8 mouse cellular contexts compared by ENCODE assay signal in the genomic region with DNA sequence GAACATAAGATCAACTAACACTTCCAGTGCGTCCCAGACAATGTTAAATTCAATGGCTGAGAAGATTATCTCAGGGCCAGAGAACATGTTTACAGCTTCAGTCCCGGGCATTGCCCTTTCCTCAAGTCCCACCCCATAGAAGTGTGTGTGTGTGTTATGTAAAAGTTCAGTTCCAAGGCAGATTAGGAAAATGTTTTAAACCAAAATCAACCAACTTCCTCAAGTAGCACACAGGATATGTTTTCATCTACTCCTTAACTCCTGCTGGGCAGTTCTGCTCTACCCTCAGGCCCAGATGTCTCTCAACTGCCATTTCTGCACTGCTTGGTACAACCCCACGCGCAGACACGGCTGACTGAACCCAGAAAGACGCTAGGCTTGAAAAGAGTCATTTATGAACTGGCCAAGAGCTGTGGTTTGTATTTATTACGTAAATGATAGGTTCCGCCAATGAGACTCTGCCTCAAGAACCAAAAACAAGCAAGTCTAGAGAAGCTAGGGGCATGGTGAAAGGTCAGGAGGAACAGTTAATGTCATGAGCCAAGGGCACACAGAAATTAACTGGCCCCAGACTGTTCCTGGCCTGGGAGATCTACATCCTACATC.
DNase-seq lines count a peak whose midpoint lies in the region; ATAC-seq and TF ChIP-seq lines count a peak whose summit lies in the region.

No protein-coding gene starts in this region.

- no peak overlapping the region for H3K4me2 ChIP-seq in heart, embryonic 16.5 days (ENCODE audit: low read depth, low read length)
- peak overlapping the region; percentile 10 for H3K4me2 ChIP-seq in liver, postnatal 0 days (ENCODE audit: low read depth, low read length)

- no peak; the same call in none of the 2 replicates for TF ChIP-seq EP300 in liver, postnatal 0 days (IDR thresholded peaks at IDR 0.05; ENCODE audit: low read depth)

- no peaks in the 10 kb centered on the region for H3K36me3 ChIP-seq in heart, embryonic 16.5 days (ENCODE audit: control insufficient read depth, insufficient read depth)
- no peaks in the 10 kb centered on the region for H3K36me3 ChIP-seq in liver, postnatal 0 days (replicated peaks; ENCODE audit: insufficient read depth, low read length)

- no peak for ATAC-seq in heart, embryonic 16.5 days (replicated peaks; ENCODE audit: extremely low read depth, insufficient read depth, low FRiP score)
- ATAC-seq in liver, postnatal 0 days: peak; percentile 69

- no peak overlapping the region for H3K4me3 ChIP-seq in heart, embryonic 16.5 days (ENCODE audit: low read length)
- no peak overlapping the region for H3K4me3 ChIP-seq in liver, postnatal 0 days (ENCODE audit: low read depth, low read length)

- no peaks in the 10 kb centered on the region for H3K27me3 ChIP-seq in heart, embryonic 16.5 days (ENCODE audit: control insufficient read depth, insufficient read depth, low read length)
- no peaks in the 10 kb centered on the region for H3K27me3 ChIP-seq in liver, postnatal 0 days (ENCODE audit: insufficient read depth, low read length)

- peak; percentile 23 for DNase-seq in embryo, embryonic 10.5 days (ENCODE audit: low spot score)
- no peak for DNase-seq in embryo, embryonic 10 days (ENCODE audit: low spot score)
- DNase-seq in A20 (ENCODE audit: low read depth, low spot score): peak; percentile 94
- DNase-seq in liver, postnatal 0 days: no peak
- peak; percentile 70 to 76 for DNase-seq in spleen, adult 18-20 months
- no peak for DNase-seq in layer of hippocampus, adult 8-10 months (ENCODE audit: low spot score in 2 of 2)
- no peak for DNase-seq in adrenal gland, postnatal 10 days

- no peaks in the 10 kb centered on the region for H3K9me3 ChIP-seq in heart, embryonic 16.5 days (replicated peaks; ENCODE audit: control insufficient read depth, low read length)
- H3K9me3 ChIP-seq in liver, postnatal 0 days (ENCODE audit: low read length): no peaks in the 10 kb centered on the region

- peak overlapping the region; percentile 50 for H3K27ac ChIP-seq in heart, embryonic 16.5 days (ENCODE audit: low read length)
- peak overlapping the region; percentile 90 for H3K27ac ChIP-seq in liver, postnatal 0 days (ENCODE audit: low read depth)

- 57% methylated on average over 8 of the region's 8 CpGs for WGBS in heart, embryonic 16.5 days
- WGBS in liver, postnatal 0 days (ENCODE audit: insufficient replicate concordance): 15% methylated on average over 8 of the region's 8 CpGs

- TF ChIP-seq CTCF in liver, postnatal 0 days (IDR thresholded peaks at IDR 0.05; ENCODE audit: low read depth): 0 out of 2 replicates have a peak, but pooled peaks have one; percentile 5

- H3K9ac ChIP-seq in heart, embryonic 16.5 days (ENCODE audit: low read length): no peak overlapping the region
- H3K9ac ChIP-seq in liver, postnatal 0 days (replicated peaks): peak overlapping the region; percentile 39; the same call in 1 of the 2 replicates

- peaks cover 27% of the 10 kb centered on the region for H3K4me1 ChIP-seq in heart, embryonic 16.5 days (ENCODE audit: control insufficient read depth, insufficient read depth, low read length)
- H3K4me1 ChIP-seq in liver, postnatal 0 days (ENCODE audit: insufficient read depth): peaks cover 67% of the 10 kb centered on the region

Comparison
In these comparisons a context has a peak if more than half of its experiments do, and no peak if none do; other contexts are left out.
1. DNase-seq: peak in embryo, embryonic 10.5 days (single experiment), A20 (single experiment) and spleen, adult 18-20 months (2 of 2); none in embryo, embryonic 10 days (single experiment), liver, postnatal 0 days (single experiment), layer of hippocampus, adult 8-10 months (0 of 2) and adrenal gland, postnatal 10 days (single experiment).